Mouse (Mus musculus): ENCODE measurements at regions not wholly inside any gene's neighbourhood (a gene's known extent, or its start where the extent isn't known, plus 50 kb on each side); places are given as distances from the start of the nearest gene placed in this dataset.

GRCm38 (mm10) chr14:25173873-25174272 is 285.1 kb upstream of the Zmiz1 start:
- no peak for DNase-seq (ENCODE audit: low spot score in 2 of 2)

GRCm38 (mm10) chr14:25174402-25174801 is 284.6 kb upstream of the Zmiz1 start:
- DNase-seq (ENCODE audit: low spot score in 2 of 2), result no peak

GRCm38 (mm10) chr14:25176206-25176605 is 282.8 kb upstream of the Zmiz1 start:
- no peak for DNase-seq (ENCODE audit: low spot score in 2 of 2)

GRCm38 (mm10) chr14:25180126-25180525 is 278.9 kb upstream of the Zmiz1 start:
- no peak for DNase-seq (ENCODE audit: low spot score in 2 of 2)

- no peak for DNase-seq (ENCODE audit: low spot score in 2 of 2)
Observed at GRCm38 (mm10) chr14:25181406-25181805, 277.6 kb upstream of the Zmiz1 start.

GRCm38 (mm10) chr14:25184042-25184441 is 274.9 kb upstream of the Zmiz1 start:
- no peak for DNase-seq (ENCODE audit: low spot score in 2 of 2)

GRCm38 (mm10) chr14:25184875-25185274 is 274.1 kb upstream of the Zmiz1 start:
- DNase-seq (ENCODE audit: low spot score in 2 of 2), result no peak

- peak in 1 of 2 experiments; percentile 20 for DNase-seq (ENCODE audit: low spot score in 2 of 2)
Observed at GRCm38 (mm10) chr14:25185556-25185958, 273.4 kb upstream of the Zmiz1 start.

- DNase-seq (ENCODE audit: low spot score in 2 of 2), result peak; percentile 59 to 67
Observed at GRCm38 (mm10) chr14:25185959-25186771, 272.8 kb upstream of the Zmiz1 start.

- DNase-seq (ENCODE audit: low spot score in 2 of 2), result peak; percentile 49 to 56
Observed at GRCm38 (mm10) chr14:25187715-25188114, 271.3 kb upstream of the Zmiz1 start.

- DNase-seq (ENCODE audit: low spot score in 2 of 2), result peak; percentile 57 to 61
Observed at GRCm38 (mm10) chr14:25189256-25189655, 269.7 kb upstream of the Zmiz1 start.

GRCm38 (mm10) chr14:25190680-25191270 is 268.2 kb upstream of the Zmiz1 start:
- DNase-seq (ENCODE audit: low spot score in 2 of 2), result no peak

GRCm38 (mm10) chr14:25196820-25197219 is 262.2 kb upstream of the Zmiz1 start:
- no peak for DNase-seq (ENCODE audit: low spot score in 2 of 2)

GRCm38 (mm10) chr14:25199900-25200299 is 259.1 kb upstream of the Zmiz1 start:
- no peak for DNase-seq (ENCODE audit: low spot score in 2 of 2)

- DNase-seq (ENCODE audit: low spot score in 2 of 2), result no peak
Observed at GRCm38 (mm10) chr14:25200656-25201179, 258.3 kb upstream of the Zmiz1 start.

- DNase-seq (ENCODE audit: low spot score in 2 of 2), result no peak
Observed at GRCm38 (mm10) chr14:25202312-25202711, 256.7 kb upstream of the Zmiz1 start.

- no peak for DNase-seq (ENCODE audit: low spot score in 2 of 2)
Observed at GRCm38 (mm10) chr14:25204091-25204490, 254.9 kb upstream of the Zmiz1 start.

- no peak for DNase-seq (ENCODE audit: low spot score in 2 of 2)
Observed at GRCm38 (mm10) chr14:25206855-25207254, 252.1 kb upstream of the Zmiz1 start.

GRCm38 (mm10) chr14:25207422-25207821 is 251.6 kb upstream of the Zmiz1 start:
- DNase-seq (ENCODE audit: low spot score in 2 of 2), result no peak

- no peak for DNase-seq (ENCODE audit: low spot score in 2 of 2)
Observed at GRCm38 (mm10) chr14:25208221-25209056, 250.5 kb upstream of the Zmiz1 start.

GRCm38 (mm10) chr14:25213056-25213455 is 245.9 kb upstream of the Zmiz1 start:
- no peak for DNase-seq (ENCODE audit: low spot score in 2 of 2)

GRCm38 (mm10) chr14:25223091-25223490 is 235.9 kb upstream of the Zmiz1 start:
- no peak for DNase-seq (ENCODE audit: low spot score in 2 of 2)
